Mouse (Mus musculus) kidney, postnatal 36 days (tissue): ENCODE data around the gene Asna1.
A peak's percentile ranks its signal among the peaks of the same experiment; 100 is the strongest.

Source experiments
- DNase-seq, 2 experiments: peaks; one replicate each; pipeline ENCODE4 v3.0.0; 2021 to 2022; ENCODE audit warnings: mixed read lengths in 2 of 2

The Asna1 gene

DNA sequence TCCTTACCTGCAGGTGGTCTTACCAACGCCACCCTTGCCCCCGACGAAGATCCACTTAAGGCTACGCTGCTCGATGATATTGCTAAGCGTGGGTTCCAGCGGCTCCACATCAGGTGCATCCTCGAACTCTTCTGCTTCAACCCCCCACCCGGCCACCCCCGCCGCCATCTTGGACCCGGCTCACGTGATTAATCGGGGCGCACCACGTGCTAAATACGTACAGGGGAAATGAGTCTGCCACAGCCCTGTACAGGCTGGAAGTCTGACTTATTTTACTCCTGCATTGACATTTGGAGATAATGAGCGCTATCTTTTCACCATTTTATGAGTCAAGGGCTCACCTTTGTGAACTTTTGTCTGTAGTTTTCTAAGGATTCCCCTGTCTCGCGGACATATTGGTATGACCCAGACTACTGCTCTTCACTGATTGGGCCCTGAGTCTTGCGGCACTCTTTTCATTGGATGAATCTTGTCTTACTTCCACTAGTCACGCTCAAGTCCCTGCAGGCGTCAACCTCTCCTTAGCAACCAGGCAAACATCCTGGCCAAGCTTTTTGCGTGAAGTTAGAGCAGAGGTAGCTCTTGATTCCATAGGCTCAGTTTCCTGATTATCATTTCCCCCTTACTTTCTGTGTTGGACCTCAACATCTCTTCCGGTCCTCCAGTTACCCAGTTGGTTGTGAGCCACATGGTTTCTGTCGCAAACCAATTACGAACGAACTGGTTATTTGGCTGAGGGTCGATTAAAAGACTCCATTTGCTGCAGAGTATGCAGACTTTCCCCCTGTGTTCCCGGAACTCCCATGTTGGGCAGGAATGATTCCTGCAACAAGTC, at the start of gene Asna1:
Asna1 (minus strand) TSS at position 184 of the 835 bp plus-strand sequence.
- DNase-seq = peak; percentile 90 to 93

DNA sequence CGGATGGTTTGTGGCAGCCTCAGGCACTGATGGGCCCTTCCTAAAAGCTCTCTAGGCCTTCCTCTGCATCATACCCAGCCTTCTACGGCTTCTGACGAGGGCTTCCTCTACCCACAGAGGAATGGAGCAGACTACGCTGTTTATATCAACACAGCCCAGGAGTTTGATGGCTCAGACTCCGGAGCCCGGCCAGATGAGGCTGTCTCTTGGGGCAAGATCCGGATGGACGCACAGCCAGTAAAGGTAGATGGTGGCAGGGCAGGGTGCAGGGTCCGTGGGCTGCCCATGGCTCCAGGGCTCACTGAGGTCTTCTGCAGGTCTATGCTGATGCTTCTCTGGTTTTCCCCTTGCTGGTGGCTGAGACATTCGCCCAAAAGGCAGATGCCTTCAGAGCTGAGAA, 49.5 kb upstream of the Asna1 start:
- no peak for DNase-seq

DNA sequence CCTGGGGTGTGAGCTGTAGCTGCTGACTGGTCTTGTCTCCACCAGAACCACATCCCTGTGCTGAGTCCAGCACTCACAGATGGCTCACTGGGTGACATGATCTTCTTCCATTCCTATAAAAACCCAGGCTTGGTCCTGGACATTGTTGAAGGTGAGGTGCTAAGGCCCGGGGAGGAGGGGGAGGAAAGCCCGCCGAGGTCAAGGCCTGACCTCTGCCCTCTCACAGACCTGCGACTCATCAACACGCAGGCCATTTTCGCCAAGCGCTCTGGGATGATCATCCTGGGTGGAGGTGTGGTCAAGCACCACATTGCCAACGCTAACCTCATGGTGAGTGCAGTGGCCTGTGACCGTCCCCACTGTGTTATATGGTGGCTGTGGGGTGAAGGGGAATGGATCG, 49.1 kb upstream of the Asna1 start:
- DNase-seq = no peak

DNA sequence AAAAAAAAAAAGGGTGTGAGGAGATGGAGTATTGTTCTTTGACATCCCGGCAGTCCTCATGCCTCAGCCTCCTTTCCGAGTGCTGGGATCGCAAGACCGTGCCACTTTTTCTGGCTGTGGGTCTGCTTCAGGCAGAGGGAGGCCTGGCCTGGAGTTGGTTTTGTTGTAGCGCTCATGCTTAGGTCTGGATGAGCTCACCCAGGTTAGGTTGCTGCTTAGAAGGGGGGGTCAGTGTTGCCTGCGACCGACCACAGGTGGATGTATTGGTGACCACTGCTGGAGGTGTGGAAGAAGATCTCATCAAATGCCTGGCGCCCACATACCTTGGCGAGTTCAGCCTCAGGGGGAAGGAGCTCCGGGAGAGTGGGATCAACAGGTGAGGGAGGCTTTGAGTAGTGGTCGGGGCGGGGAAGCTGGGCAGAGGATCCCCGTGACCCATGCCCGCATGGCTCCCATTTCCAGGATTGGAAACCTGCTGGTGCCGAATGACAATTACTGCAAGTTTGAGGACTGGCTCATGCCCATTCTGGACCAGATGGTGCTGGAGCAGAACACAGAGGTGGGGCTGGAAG, 48.0 kb upstream of the Asna1 start:
- DNase-seq = no peak

DNA sequence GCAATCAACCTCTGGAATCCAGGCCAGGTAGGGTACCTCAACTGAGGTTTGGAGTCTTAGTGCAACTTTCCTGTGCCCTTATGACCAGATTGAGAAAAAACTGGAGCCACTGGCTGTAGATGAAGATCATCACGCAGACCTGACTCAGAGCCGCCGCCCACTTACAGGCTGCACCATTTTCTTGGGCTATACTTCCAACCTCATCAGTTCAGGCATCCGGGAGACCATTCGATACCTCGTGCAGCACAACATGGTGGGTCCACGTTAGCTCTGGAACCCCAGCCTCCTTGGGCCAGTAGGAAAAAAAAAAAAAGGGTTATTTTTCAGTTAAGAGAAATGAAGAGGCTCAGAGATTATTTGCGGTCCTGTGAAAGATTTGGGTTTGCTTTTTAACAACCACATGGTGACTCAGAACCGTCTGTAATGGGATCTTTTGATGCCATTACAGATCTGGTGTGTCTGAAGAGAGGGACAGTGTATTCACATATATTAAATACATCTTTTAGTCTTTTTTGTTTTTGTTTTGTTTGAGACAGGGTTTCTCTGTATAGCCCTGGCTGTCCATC, 47.4 kb upstream of the Asna1 start:
- DNase-seq = no peak

DNA sequence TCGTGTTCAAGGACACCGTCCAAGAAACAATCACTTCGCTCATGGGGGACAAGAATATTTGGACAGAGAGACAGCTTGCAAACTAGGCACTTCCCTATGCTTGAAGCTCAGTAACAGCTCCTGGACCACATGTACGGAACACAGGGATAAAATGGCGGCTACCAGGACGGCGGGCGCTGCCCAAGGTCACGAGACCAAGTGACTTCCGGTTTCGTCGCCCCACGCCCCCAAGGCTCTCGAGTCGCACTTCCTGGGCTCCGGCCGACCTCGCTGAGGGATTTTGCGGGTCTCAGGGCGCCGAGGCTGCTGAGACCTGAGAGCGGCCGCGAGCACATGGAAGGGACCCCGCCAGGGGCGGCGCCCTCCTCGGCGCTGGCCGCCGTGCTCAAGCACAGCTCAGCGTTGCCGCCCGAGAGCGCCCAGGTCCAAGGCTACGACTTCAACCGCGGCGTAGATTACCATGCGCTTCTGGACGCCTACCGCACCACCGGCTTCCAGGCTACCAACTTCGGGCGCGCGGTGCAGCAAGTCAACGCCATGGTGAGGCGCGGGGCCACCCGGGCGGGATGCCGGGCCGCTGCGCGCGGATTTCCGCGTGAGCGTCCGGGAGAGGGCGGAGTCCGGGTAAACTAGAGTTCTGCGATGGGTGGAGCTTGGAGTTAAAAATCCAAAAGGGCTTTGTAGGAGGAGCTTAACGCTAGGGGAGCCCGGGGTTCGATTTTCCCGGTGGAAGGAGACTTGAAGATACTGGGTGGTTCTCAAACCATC, 46.6 kb upstream of the Asna1 start, which contains the start of gene Dhps:
Dhps (plus strand) TSS at position 244 of the 768 bp plus-strand sequence.
- DNase-seq = peak; percentile 95

DNA sequence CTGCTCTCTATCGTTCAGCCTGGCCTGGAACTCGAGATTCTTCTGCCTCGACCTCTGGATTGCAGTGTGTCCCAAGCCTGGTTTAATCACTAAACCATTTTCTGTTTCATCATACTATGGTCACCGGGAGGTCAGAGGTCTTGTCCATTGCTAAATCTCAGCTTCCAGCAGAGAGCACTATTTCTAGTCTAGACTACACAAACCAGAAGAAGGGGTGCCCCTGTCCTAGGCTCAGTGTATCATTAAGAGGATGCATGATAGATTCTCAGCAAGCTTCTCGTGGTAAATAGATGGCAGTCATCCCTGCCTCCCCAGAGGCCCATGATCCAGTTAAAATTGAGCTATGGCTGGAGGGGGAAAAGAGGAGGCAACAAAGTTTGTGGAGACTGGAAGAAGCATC, 46.0 kb upstream of the Asna1 start:
- peak; percentile 49 to 72 for DNase-seq

DNA sequence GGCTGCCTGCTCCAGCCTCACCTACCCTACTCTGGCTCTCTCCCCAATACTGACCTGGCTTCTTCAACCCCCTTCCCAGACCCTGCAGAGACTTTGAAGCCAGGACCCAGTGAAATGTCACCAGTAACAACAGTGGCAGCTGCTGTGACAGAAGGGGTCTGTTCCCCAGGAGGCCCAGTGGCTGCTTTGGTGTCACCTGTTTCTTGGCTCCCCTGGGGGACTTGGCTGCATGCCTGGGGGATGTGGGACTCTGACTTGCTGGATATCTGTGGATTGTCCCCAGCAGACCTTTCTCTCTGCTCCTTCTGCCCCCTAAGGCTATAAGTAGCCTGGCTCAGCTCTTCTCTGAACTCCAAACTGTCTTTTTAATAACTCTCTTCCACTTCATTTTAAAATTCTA, 42.9 kb upstream of the Asna1 start, which contains the start of gene Gm5741:
Gm5741 (minus strand) TSS at position 1 of the 400 bp plus-strand sequence.
- DNase-seq = no peak

DNA sequence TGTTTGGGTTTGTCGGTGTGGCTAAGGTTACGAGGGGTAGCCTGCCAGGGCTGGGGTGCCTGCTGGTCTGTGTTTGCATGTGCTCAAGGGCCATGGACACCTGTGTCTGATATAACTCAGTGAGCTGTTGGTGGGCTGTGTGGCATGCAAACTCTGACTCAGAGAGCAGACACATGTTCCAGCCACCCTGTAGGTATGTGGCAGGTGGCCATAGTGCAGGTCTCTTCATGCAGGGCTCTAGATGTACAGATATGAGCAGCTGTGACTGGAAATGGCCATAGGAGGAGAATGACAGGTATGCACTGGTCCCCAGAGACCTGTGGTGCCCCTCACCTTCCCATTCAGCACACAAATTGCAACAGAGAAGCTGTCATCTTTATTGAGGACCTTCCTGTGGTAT, 42.1 kb upstream of the Asna1 start:
- DNase-seq = no peak

DNA sequence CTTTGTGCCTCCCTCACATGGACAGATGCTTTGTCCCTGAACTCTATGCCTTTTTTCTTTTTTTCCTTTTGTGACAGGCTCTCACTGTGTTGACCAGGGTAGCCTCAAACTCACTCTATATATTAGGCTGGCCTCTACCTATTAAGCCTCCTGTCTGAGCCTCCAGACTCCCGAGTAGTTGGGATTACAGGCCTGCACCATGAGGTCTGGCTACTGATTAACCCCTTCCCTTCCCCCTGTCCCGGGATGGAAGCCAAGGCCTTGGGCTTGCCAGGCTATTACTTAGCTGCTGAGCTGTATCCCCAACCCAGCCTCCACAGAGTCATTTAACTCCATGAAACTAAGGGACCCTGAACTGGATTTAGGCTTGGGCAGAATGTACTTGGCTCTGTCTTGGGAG, 40.1 kb upstream of the Asna1 start:
- DNase-seq = peak; percentile 89 to 93

DNA sequence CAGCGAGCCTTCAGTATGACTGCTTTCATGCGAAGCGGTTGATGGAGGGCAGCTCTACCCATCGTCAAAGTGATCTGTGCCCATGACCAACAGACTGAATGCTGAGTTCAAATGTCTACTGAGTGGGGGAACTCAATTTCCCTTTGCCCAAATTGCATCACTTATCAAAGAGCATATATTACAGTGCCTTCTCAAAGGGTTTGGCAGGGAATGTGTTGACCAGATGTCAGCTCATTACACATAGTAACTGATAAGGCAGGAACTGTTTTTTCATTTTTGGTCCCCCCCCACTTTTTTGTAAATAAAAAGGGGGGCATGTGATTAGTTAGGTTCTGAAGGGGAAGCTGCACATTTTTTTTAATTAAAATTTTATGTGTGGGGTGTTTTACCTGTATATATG, 37.5 kb upstream of the Asna1 start:
- DNase-seq = no peak

DNA sequence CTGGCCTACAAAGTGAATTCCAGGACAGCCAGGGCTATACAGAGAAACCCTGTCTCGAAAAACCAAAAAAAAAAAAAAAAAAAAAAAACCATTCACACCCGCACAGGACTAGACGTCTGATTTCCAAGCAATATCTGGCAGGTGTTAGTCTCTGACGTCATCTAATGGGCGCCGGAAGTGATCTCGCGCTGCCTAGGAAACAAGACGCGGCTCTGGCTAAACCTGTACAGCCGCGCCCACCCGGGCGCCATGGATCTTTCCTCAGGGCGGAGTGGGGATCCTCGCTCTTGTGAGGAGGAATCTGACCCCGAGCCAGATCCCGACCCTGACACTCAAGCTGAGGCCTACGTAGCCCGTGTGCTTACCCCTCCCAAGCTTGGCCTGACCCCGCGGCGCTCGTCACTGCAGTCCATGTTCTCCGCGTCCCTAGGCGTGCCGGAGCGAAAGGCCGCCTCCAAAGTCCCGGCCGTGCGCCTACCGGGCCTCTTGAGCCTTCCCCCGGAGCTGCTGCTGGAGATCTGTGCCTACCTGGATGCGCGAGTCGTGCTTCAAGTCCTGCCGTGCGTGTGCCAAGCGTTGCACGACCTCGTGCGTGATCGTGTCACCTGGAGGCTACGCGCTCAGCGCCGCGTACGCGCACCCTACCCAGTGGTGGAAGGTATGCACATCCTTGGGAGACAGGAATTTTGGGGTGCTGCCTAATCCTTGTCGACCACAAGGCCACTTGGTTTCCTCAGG, 35.0 kb upstream of the Asna1 start, which contains the start of gene Fbxw9:
Fbxw9 (plus strand) TSS at position 177 of the 738 bp plus-strand sequence.
- peak; percentile 95 for DNase-seq

DNA sequence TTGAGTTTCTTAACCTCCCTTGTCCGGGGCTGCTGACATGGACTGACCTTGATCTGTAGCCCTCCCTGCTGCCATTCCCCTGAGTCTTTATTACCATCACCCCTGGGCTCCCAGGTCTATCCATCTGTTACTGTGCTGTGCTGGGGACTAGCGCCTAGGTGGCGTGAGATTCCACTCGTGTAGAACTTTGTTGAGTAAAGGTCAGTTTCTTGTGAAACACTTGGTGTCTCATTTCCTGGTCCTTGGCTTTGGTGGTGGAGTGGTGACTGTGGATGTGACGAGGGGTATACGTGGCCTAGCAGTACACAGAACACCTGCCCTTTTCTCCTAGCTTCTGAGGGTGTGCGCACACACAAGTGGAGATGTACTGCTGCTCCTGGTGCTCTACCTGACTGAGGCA, 32.3 kb upstream of the Asna1 start:
- DNase-seq = no peak

DNA sequence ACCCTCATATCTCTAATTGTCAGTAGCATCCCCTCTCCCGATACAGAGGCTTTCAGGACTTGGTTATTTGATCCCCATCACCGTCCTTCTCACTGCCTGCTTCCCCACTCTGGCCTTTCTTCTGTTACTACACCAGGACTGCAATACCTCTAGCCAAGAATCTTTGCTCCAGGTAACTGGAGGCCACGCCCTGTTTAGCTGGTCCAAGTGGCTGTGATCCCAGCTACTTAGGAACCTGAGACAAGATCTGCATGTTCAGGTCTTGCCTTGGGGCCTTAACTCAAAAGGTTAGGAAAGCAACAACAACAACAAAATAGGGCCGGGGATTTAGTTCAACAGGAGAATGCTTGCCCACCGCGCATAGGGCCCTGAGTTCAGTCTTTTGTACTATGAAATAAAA, 18.5 kb upstream of the Asna1 start:
- no peak for DNase-seq

DNA sequence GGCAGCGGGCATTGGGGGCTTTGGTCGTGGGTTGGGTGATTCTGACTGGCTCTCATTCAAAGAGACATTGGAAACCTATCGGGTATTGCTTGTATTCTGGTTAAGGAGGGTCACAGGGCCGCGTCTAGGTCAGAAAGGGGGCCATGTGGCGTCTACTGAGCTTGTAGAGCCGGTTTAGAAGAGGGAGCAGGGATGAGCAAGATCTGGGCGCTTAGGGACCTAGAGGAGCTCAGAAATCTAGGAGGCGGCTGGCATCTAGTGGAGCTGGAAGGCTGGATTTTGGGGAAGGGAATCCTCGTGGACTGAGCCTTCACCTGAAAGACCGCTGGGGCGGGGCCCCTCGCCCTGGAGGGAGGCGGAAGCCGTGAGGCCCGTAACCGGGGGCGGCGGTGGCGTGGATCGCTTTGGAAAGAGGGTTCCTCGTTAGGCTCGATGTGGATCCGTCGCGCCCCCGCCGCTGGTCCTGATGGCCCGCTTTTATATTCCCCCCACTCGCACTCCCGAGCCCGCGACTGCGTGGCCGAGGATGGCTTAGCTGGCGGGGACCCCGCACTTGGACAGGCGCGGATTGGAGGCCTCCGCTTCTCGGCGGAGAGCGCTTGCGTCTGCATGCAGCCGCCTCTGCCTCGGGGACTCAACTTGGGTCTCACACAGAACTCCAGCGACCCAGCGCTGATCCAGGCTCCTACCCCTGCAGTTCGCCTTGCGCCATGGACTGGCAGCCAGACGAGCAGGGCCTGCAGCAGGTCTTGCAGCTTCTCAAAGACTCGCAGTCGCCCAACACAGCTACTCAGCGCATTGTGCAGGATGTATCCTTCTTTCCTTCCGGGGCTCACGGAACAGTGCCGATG, 12.8 kb upstream of the Asna1 start:
- DNase-seq = peak in 1 of 2 experiments; percentile 60

DNA sequence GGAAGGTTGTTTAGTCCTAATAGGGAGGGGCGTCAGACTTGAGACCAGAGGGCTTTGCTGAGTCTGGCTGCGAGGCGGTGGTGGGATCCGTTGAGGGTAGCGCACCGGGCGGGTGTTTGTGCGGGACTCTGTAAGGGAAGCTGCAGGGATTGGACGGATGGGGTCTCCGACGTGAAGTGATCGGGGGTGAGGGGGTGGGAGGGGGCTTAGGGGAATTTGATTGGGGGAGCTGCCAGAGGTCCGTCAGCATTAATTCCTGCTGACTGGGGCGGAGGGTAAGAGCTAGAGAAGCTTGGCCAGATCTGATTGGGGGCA, 12.2 kb upstream of the Asna1 start:
- no peak for DNase-seq

DNA sequence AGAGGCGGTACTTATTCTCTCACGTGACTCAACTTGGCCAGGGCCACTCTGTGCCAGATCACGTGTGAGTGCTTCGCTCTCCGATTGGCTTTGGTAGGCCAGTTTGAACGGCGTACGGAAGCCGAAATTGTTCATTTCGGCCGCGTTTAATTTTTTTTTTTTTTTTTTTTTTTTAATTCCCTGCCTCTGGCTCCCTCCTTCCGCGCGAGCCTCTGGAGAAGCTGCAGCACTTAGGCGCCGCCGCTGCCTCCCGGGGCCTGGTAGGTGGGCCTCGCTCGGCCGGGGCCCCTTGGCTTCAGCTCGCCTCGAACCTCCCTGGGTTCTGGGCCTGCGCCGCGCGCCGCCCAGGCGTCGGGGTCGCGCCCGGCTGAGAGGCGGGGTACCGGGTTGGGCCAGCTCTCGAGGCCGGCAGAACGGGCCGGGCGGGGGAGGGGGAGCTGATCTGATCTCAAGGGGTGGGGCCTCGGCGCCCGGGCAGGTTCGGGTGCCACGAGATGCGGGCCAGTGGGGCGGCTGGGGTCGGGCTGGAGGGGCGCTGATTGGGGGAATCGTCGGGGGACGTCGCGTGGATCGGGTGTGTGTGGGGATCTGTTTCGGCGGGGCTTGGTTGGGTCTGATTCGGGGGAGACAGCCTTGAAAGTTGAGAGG, 11.8 kb upstream of the Asna1 start, which contains the start of gene Tnpo2:
Tnpo2 (plus strand) TSS at position 198 of the 648 bp plus-strand sequence.
- peak; percentile 95 to 98 for DNase-seq

DNA sequence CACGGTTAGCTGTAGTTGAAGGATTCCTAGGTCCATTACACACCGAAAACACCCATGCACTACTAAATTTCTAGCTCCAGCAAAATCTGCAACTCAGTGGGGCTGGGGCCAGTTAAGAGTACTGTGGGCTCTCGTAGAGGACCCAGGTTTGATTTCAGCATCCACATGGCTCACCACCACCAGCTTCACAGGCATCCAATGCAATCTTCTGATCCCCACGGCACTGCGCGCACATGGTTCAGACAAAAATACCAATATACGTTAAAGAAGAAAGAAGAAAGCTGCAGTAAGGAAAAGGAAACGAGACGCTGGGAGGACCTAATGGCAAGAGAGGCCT, 11.3 kb upstream of the Asna1 start:
- DNase-seq = no peak

DNA sequence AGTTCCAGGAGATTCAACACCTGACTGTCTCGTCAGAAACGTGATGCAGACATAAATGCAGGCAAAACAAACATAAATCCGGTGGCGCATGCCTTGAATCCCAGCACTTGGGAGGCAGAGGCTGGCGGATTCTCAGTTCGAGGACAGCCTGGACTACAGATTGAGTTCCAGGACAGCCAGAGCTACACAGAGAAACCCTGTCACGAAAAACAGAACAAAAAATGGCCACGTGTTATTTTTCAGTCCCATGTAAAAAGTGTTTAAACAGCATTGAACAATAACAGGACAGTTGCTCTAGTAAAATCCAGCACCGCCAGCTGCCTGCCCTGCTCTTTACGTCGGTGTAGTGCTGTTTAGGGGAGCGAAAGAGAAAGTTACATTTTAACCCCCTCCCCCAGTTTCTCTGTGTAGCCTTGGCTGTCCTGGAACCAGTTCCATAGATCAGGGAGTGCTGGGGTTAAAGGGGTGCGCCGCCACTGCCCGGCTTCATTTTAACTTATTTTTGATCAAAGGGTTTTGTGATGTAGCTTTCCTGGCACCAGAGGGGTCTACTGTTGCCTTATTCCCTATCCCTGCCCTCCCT, 10.7 kb upstream of the Asna1 start:
- DNase-seq = peak in 1 of 2 experiments; percentile 44

DNA sequence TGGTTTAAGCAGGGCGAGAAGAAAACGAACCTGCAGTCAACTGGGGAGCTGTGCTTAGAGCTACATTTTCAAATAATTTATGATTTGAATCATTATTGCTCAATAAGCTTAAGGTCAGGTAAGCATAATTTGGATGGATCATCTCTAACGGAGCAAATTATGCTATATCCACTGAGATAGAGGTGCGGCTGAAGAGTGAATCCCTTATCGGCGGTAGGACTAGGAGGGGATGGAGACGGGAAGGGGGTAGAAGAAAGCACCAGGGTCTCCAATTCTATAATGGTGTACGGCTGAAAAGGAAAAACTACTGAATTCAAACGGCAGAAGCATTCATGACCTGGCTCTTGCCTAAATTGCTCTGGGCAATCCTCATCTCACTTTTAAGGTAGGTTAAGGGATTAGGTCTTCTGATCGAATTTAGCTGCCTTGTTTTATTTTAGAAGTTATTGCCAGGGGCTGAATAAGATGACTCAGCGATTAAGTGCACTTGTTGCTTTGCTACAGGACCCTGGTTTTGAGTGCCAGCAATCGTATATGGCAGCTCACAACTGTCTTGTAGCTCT, 10.2 kb upstream of the Asna1 start:
- no peak for DNase-seq
